Mouse (Mus musculus) neural tube, postnatal 0 days (tissue): ENCODE measurements around the gene CN725425. TPM values are rescaled to one million over a fixed set of nuclear protein-coding genes. Genes with fewer than 3 reads are reported as not detected.

Source experiments
- polyA plus RNA-seq: library from polyadenylated mRNA; unstranded; fragments of >200 nt; fragmentation: Nextera tagmentation; extraction: Ambion mirVana; gene quantifications from 2 replicates; pipeline ENCODE4 v1.2.1, GENCODE M21; 2015

Gene CN725425
- 0.28 and 0.29 TPM in 2 replicates for polyA plus RNA-seq

GRCm38 (mm10) chr15:91199256-91199905 lies at the start of gene CN725425:
TSS of gene CN725425 (plus strand) at chr15:91199494.

GRCm38 (mm10) chr15:91191412-91192222 lies 7.7 kb upstream of the CN725425 start, which contains the start of gene Abcd2:
TSS of gene Abcd2 (minus strand) at chr15:91191799.

Other genes starting within 250 kb of the CN725425 start
- 29.5 and 29.9 TPM in 2 replicates for gene Kif21a, start 149.5 kb upstream of the CN725425 start, polyA plus RNA-seq
- 8.0 and 9.3 TPM in 2 replicates for gene Abcd2, start 7.7 kb upstream of the CN725425 start, polyA plus RNA-seq